Mouse (Mus musculus): ENCODE results near the gene S100a10. TPM values are rescaled to one million over a fixed set of nuclear protein-coding genes. Genes with fewer than 3 reads are reported as not detected.

S100a10 gene
- polyA plus RNA-seq, 1 experiment: 70.5 TPM

GRCm38 (mm10) chr3:93547749-93548540 lies 6.9 kb upstream of the S100a10 start:
- no peak for DNase-seq (ENCODE audit: low read depth)
- no peak for TF ChIP-seq CTCF (IDR thresholded peaks at IDR 0.05; ENCODE audit: borderline replicate concordance, extremely low read depth, insufficient read depth, insufficient read length)
- no peak for TF ChIP-seq POLR2A (IDR thresholded peaks at IDR 0.05; ENCODE audit: borderline replicate concordance, extremely low read depth, insufficient read depth, insufficient read length, poor library complexity, severe bottlenecking)

DNA sequence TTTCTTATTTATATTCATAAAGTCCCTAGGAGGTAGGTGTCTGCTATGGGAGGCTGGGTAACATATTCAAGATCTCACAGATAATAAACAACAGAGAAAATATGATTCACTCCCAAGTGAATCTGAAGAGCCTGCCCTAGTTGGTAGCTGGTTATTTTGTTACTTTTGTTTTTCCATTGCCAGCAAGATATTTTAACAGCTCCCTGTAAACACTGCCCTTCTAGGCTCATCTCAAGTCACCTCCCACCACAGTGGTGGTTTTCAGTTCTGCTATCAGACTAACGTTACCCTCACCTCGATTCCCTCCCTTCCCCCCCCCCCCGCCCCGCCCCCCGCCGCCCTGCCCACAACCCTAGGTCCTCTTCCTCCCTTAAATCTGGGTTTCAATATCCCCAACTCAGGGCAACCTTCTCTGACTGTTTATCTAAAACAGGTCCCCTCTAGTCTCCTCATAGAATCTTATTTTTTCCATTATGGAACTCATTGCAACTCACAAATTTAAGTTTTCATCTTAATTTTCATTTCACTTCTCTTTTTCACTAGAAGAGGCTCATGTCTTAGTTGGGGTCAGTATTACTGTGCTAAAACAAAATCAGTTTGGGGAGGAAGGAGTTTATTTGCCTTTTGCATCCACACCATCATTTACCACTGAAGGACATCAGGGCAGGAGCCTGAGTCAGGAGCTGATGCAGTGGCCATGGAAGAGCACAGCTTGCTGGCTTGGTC lies 6.2 kb upstream of the S100a10 start:
- no peak for TF ChIP-seq CTCF (IDR thresholded peaks at IDR 0.05; ENCODE audit: borderline replicate concordance, extremely low read depth, insufficient read depth, insufficient read length)

GRCm38 (mm10) chr3:93549986-93550385 lies 4.9 kb upstream of the S100a10 start:
- no peak for DNase-seq (ENCODE audit: low read depth)
- TF ChIP-seq CTCF (IDR thresholded peaks at IDR 0.05; ENCODE audit: borderline replicate concordance, extremely low read depth, insufficient read depth, insufficient read length): no peak
- no peak for TF ChIP-seq POLR2A (IDR thresholded peaks at IDR 0.05; ENCODE audit: borderline replicate concordance, extremely low read depth, insufficient read depth, insufficient read length, poor library complexity, severe bottlenecking)

More for the DNA sequence above, 6.2 kb upstream of the S100a10 start:
- DNase-seq (ENCODE audit: low read depth): no peak

GRCm38 (mm10) chr3:93551950-93552901 lies 2.7 kb upstream of the S100a10 start:
- no peak for TF ChIP-seq POLR2A (IDR thresholded peaks at IDR 0.05; ENCODE audit: borderline replicate concordance, extremely low read depth, insufficient read depth, insufficient read length, poor library complexity, severe bottlenecking)
- no peak for TF ChIP-seq CTCF (IDR thresholded peaks at IDR 0.05; ENCODE audit: borderline replicate concordance, extremely low read depth, insufficient read depth, insufficient read length)
- no peak for DNase-seq (ENCODE audit: low read depth)

DNA sequence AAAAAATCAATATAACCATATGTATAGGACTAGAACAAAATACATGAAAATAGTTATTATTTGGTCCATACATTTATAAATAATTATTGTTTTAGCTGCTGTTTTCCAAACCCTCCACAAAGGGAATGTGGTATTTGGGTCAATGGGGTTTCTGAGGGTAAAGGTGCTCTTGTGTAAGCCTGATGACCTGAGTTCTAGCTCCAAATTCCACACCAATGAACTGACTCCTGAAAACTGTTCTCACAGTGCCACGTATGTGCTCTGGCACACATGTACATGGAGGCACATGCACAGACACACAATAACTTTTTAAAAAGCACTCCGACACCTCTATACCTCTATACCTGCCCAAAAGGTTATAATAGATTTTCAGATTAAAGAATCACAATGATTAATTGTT lies 1.6 kb upstream of the S100a10 start:
- DNase-seq (ENCODE audit: low read depth): no peak
- no peak for TF ChIP-seq CTCF (IDR thresholded peaks at IDR 0.05; ENCODE audit: borderline replicate concordance, extremely low read depth, insufficient read depth, insufficient read length)
- no peak for TF ChIP-seq POLR2A (IDR thresholded peaks at IDR 0.05; ENCODE audit: borderline replicate concordance, extremely low read depth, insufficient read depth, insufficient read length, poor library complexity, severe bottlenecking)

- DNase-seq (ENCODE audit: low read depth): no peak
- TF ChIP-seq CTCF (IDR thresholded peaks at IDR 0.05; ENCODE audit: borderline replicate concordance, extremely low read depth, insufficient read depth, insufficient read length): no peak
- no peak for TF ChIP-seq POLR2A (IDR thresholded peaks at IDR 0.05; ENCODE audit: borderline replicate concordance, extremely low read depth, insufficient read depth, insufficient read length, poor library complexity, severe bottlenecking)
These were observed 1.0 kb upstream of the S100a10 start for GRCm38 (mm10) chr3:93553765-93554378.

- TF ChIP-seq POLR2A (IDR thresholded peaks at IDR 0.05; ENCODE audit: borderline replicate concordance, extremely low read depth, insufficient read depth, insufficient read length, poor library complexity, severe bottlenecking) (no peak), CTCF (IDR thresholded peaks at IDR 0.05; ENCODE audit: borderline replicate concordance, extremely low read depth, insufficient read depth, insufficient read length) (no peak)
- peak; percentile 41 for DNase-seq (ENCODE audit: low read depth)
These were observed 400 bp upstream of the S100a10 start for GRCm38 (mm10) chr3:93554379-93554980.

- no peak for TF ChIP-seq CTCF (IDR thresholded peaks at IDR 0.05; ENCODE audit: borderline replicate concordance, extremely low read depth, insufficient read depth, insufficient read length)
- TF ChIP-seq POLR2A (IDR thresholded peaks at IDR 0.05; ENCODE audit: borderline replicate concordance, extremely low read depth, insufficient read depth, insufficient read length, poor library complexity, severe bottlenecking): no peak
- DNase-seq (ENCODE audit: low read depth): peak; percentile 17
These were observed 986 bp downstream of the S100a10 start for GRCm38 (mm10) chr3:93555878-93556254.

GRCm38 (mm10) chr3:93556599-93556998 lies 1.7 kb downstream of the S100a10 start:
- no peak for DNase-seq (ENCODE audit: low read depth)
- TF ChIP-seq CTCF (IDR thresholded peaks at IDR 0.05; ENCODE audit: borderline replicate concordance, extremely low read depth, insufficient read depth, insufficient read length): no peak
- no peak for TF ChIP-seq POLR2A (IDR thresholded peaks at IDR 0.05; ENCODE audit: borderline replicate concordance, extremely low read depth, insufficient read depth, insufficient read length, poor library complexity, severe bottlenecking)

DNA sequence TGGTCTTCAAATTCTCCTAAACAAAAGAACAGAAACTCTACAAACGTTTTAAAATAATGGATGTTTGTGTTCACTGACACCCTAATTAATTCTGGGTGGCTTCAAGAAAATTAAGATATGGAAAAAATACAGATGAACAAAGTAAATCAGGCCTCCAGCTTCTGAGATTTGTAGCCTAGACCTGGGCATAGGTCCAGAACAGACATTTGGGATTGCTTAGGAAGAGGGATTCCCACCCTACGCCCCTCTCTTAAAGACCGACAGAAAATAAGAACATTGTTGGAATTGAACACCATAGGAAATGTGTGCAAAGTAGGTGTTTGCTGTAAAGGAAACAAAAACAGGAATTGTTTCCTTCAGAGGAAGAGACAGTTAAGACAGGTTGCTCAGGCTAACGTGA lies 2.6 kb downstream of the S100a10 start:
- DNase-seq (ENCODE audit: low read depth): no peak
- TF ChIP-seq CTCF (IDR thresholded peaks at IDR 0.05; ENCODE audit: borderline replicate concordance, extremely low read depth, insufficient read depth, insufficient read length): no peak
- TF ChIP-seq POLR2A (IDR thresholded peaks at IDR 0.05; ENCODE audit: borderline replicate concordance, extremely low read depth, insufficient read depth, insufficient read length, poor library complexity, severe bottlenecking): no peak

Measured in brain, embryonic 14.5 days (tissue).